Mouse (Mus musculus): ENCODE measurements around the gene Rab29. TPM values are rescaled to one million over a fixed set of nuclear protein-coding genes. Genes with fewer than 3 reads are reported as not detected.

The Rab29 gene
- polyA plus RNA-seq, 1 experiment from 2014 or later = 21.6 TPM

DNA sequence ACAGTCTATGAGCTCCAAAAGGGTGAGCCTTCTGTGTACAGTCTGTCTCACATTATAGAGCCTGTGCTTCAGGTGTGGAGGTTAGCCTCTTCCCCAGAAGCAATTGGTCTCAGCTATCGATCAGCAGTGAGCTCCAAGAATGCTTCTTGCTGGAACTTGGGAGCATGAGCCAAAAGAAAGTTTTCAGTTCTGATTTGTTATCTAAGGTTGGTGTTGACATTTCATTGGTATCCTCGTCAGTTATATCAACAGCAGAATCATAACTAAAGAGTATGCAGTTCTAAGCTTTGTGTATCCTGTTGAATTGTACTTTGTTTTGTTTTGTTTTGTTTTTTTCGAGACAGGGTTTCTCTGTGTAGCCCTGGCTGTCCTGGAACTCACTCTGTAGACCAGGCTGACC lies 55.1 kb downstream of the Rab29 start:
- H3K27me3 ChIP-seq (ENCODE audit: control insufficient read depth, insufficient read depth, low read length) = no peaks in the 10 kb centered on the region
- H3K9ac ChIP-seq (ENCODE audit: low read length) = no peak overlapping the region
- ATAC-seq (ENCODE audit: low FRiP score, low TSS enrichment) (no peak), DNase-seq (ENCODE audit: low spot score) (no peak)
- no peak overlapping the region for H3K27ac ChIP-seq (replicated peaks)
- H3K4me2 ChIP-seq (replicated peaks; ENCODE audit: low read depth) = no peak overlapping the region
- H3K36me3 ChIP-seq (ENCODE audit: control insufficient read depth, insufficient read depth, low read length) = peaks cover 13% of the 10 kb centered on the region
- WGBS = 86% methylated on average over 3 of the region's 3 CpGs
- no peaks in the 10 kb centered on the region for H3K9me3 ChIP-seq (ENCODE audit: control insufficient read depth, low read length)
- H3K4me1 ChIP-seq (replicated peaks; ENCODE audit: control insufficient read depth, insufficient read depth) = no peaks in the 10 kb centered on the region
- TF ChIP-seq CTCF (IDR thresholded peaks at IDR 0.05; ENCODE audit: low read depth) (no peak), EP300 (optimal IDR thresholded peaks at IDR 0.05) (no peak)
- no peak overlapping the region for H3K4me3 ChIP-seq (ENCODE audit: low read depth, low read length)

Other genes starting within 250 kb of the Rab29 start
- 596 and 695 TPM in 2 replicates for gene Ctse, start 228.9 kb upstream of the Rab29 start, polyA plus RNA-seq (2015; fragmentation: Nextera tagmentation; extraction: Ambion mirVana)
- 13.5 and 14.4 TPM in 2 replicates for gene Rab7b, start 178.5 kb upstream of the Rab29 start, polyA plus RNA-seq (2015; fragmentation: Nextera tagmentation; extraction: Ambion mirVana)
- 15.4 and 17.6 TPM in 2 replicates for gene Slc26a9, start 123.2 kb upstream of the Rab29 start, polyA plus RNA-seq (2015; fragmentation: Nextera tagmentation; extraction: Ambion mirVana)
- 1.1 and 1.4 TPM in 2 replicates for gene Pm20d1, start 69.8 kb upstream of the Rab29 start, polyA plus RNA-seq (2015; fragmentation: Nextera tagmentation; extraction: Ambion mirVana)
- gene Slc41a1, start 39.7 kb upstream of the Rab29 start, polyA plus RNA-seq (2015; fragmentation: Nextera tagmentation; extraction: Ambion mirVana) = 7.0 and 7.1 TPM in 2 replicates
- gene Nucks1, start 43.3 kb downstream of the Rab29 start, polyA plus RNA-seq (2015; fragmentation: Nextera tagmentation; extraction: Ambion mirVana) = 24.2 and 30.4 TPM in 2 replicates
- 18.4 and 23.3 TPM in 2 replicates for gene Slc45a3, start 95.7 kb downstream of the Rab29 start, polyA plus RNA-seq (2015; fragmentation: Nextera tagmentation; extraction: Ambion mirVana)
- 13.8 and 14.3 TPM in 2 replicates for gene Elk4, start 140.4 kb downstream of the Rab29 start, polyA plus RNA-seq (2015; fragmentation: Nextera tagmentation; extraction: Ambion mirVana)
- gene Mfsd4a, start 200.8 kb downstream of the Rab29 start, polyA plus RNA-seq (2015; fragmentation: Nextera tagmentation; extraction: Ambion mirVana) = 16.7 TPM in 2 replicates

All from stomach, postnatal 0 days (tissue).